Mouse (Mus musculus) limb, embryonic 13.5 days (tissue): ENCODE data around the gene Olfr114. TPM values are rescaled to one million over a fixed set of nuclear protein-coding genes. Genes with fewer than 3 reads are reported as not detected.

ENCODE experiments used
- ATAC-seq: fragments of 200-750 bp; cut with Nextera tagmentation; 2 replicates; pipeline ENCODE4 v1.8.0; 2017; ENCODE audit warnings: low read depth, moderate number of reproducible peaks, moderate TSS enrichment; ENCODE audit not compliant: low FRiP score
- H3K27ac ChIP-seq: fragments of 300-500 bp; sonication (generic); 2 replicates; pipeline ENCODE4 v1.5.1; 2015; ENCODE audit warnings: inconsistent platforms, mild to moderate bottlenecking, moderate library complexity
- H3K27me3 ChIP-seq: fragments of 300-500 bp; sonication (generic); 2 replicates; pipeline ENCODE4 v1.6.1; 2015; ENCODE audit warnings: mild to moderate bottlenecking, inconsistent platforms
- H3K36me3 ChIP-seq: fragments of 300-500 bp; sonication (generic); 2 replicates; pipeline ENCODE4 v1.6.1; 2015; ENCODE audit warnings: inconsistent platforms, mild to moderate bottlenecking, moderate library complexity
- H3K4me1 ChIP-seq: fragments of 300-500 bp; sonication (generic); 2 replicates; pipeline ENCODE4 v1.6.1; 2015; ENCODE audit warnings: inconsistent platforms
- H3K4me2 ChIP-seq: fragments of 300-500 bp; sonication (generic); replicated peaks from 2 replicates; pipeline ENCODE4 v1.6.1; 2015; ENCODE audit warnings: inconsistent platforms, mild to moderate bottlenecking, moderate library complexity
- H3K4me3 ChIP-seq: fragments of 300-500 bp; sonication (generic); 2 replicates; pipeline ENCODE4 v1.5.1; 2015; ENCODE audit warnings: moderate library complexity, mild to moderate bottlenecking, inconsistent platforms
- H3K9ac ChIP-seq: fragments of 300-500 bp; sonication (generic); 2 replicates; pipeline ENCODE4 v1.6.1; 2015; ENCODE audit warnings: mild to moderate bottlenecking, inconsistent platforms
- H3K9me3 ChIP-seq: fragments of 300-500 bp; sonication (generic); 2 replicates; pipeline ENCODE4 v1.6.1; 2016; ENCODE audit warnings: inconsistent platforms
- whole genome bisulfite sequencing: fragments of 180-500 bp; shearing (Covaris S2); methylation state at CpG from one replicate; pipeline ENCODE4 v1.1.7; 2015; 5-methylcytosine and 5-hydroxymethylcytosine counted together
- polyA plus RNA-seq: library from polyadenylated mRNA; unstranded; fragments of >200 nt; fragmentation: Nextera tagmentation; extraction: Ambion mirVana; gene quantifications from 2 replicates; pipeline ENCODE4 v1.2.1, GENCODE M21; 2015

Gene Olfr114
- polyA plus RNA-seq, result not detected in 2 replicates

DNA sequence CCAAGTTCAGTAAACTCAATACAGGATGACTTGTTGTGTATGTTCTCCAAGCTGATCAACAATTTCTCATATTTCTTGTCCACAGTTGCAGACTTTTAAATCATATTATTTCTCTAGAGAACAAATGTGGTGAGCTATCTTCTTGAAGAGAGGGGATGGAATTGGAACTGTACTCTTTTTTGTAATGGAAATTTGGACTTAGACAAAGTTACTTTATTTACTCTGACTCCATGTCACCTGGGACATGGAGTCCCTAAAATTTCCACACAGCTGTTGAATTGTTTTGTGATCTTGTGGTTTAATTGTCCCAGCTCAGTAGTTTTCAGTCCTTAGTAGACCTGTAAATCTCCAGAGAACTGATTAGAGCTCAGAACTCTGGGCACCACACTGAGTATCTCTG is at the start of gene Olfr114:
Gene Olfr114 (minus strand): TSS at position 101 of the 400 bp plus-strand sequence.
- H3K9ac ChIP-seq, result no peak within 1 kb of the TSS
- H3K4me1 ChIP-seq, result no peaks in the 10 kb centered on the region
- no peak for ATAC-seq
- no peaks in the 10 kb centered on the region for H3K36me3 ChIP-seq
- no peak within 1 kb of the TSS for H3K4me3 ChIP-seq
- H3K4me2 ChIP-seq, result no peak within 1 kb of the TSS
- no peaks in the 10 kb centered on the region for H3K9me3 ChIP-seq
- no peaks in the 10 kb centered on the region for H3K27me3 ChIP-seq
- no peak within 1 kb of the TSS for H3K27ac ChIP-seq

DNA sequence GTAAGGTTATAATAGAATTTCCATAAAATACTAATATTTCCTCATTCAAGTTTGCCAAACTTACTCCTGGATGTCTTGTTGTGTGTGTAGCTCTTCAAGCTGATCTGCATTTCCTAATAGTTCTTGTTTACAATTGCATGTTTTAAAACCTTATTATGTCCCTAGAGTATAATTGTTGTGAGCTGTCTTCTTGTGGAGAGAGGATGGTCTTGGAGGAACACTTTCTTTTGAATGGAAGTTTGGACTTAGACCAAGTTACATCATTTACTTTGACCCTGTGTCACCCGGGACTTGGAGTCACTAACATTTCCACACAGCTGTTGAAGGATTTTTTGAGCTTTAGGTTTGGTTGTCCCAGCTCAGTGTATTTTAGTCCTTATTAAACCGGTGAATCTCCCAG is 34.5 kb upstream of the Olfr114 start, which contains the start of the genes Olfr115 and Olfr116:
Gene Olfr115 (minus strand): TSS at position 101 of the 400 bp plus-strand sequence.
Gene Olfr116 (minus strand): TSS at position 191 of the 400 bp plus-strand sequence.
- Histone ChIP-seq H3K9me3 (no peaks in the 10 kb centered on the region), H3K4me2 (no peak within 1 kb of the TSS), H3K9ac (no peak within 1 kb of the TSS), H3K4me1 (no peaks in the 10 kb centered on the region), H3K27ac (no peak within 1 kb of the TSS), H3K4me3 (no peak within 1 kb of the TSS), H3K27me3 (no peaks in the 10 kb centered on the region), H3K36me3 (no peaks in the 10 kb centered on the region)
- 80% methylated on average over 2 of the region's 2 CpGs for WGBS
- no peak for ATAC-seq

DNA sequence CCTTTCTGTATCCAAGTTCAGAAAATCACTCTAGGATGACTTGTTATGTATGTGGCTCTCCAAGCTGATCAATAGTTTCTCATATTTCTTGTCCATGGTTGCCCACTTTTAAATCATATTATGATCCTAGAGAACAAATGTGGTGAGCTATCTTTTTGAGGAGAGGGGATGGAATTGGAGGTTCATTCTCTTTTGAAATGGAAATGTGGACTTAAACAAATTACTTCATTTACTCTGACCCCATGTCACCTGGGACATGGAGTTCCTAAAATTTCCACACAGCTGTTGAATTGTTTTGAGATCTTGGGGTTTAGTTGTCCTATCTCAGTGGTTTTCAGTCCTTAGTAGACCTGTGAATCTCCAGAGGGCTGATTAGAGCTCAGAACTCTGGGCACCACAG is 15.0 kb downstream of the Olfr114 start, which contains the start of gene Olfr113:
Gene Olfr113 (minus strand): TSS at position 101 of the 400 bp plus-strand sequence.
- Histone ChIP-seq H3K4me1 (no peaks in the 10 kb centered on the region), H3K9me3 (no peaks in the 10 kb centered on the region), H3K27me3 (no peaks in the 10 kb centered on the region), H3K4me3 (no peak within 1 kb of the TSS), H3K4me2 (no peak within 1 kb of the TSS), H3K36me3 (no peaks in the 10 kb centered on the region), H3K9ac (no peak within 1 kb of the TSS), H3K27ac (no peak within 1 kb of the TSS)
- ATAC-seq, result no peak

DNA sequence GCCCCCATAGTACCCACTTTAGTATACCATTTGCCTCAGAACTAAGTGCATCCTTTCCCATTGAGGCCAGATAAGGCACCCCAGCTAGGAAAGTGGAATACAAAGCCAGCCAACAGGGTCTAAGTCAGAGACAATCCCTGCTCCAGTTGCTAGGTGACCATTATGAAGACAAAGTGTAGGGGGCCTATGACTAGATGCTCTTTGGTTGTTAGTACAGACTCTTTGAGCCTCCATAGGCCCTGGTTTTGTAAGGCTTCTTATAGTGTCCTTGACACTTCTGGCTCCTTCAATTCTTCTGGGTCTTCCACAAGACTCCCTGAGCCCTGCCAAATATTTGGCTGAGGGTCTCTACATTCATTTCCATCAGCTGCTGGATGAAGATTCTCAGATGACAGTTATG is 23.2 kb downstream of the Olfr114 start, which contains the start of gene Olfr112:
Gene Olfr112 (minus strand): TSS at position 101 of the 400 bp plus-strand sequence.
- Histone ChIP-seq H3K36me3 (no peaks in the 10 kb centered on the region), H3K27me3 (no peaks in the 10 kb centered on the region), H3K4me3 (no peak within 1 kb of the TSS), H3K9me3 (no peaks in the 10 kb centered on the region), H3K9ac (no peak within 1 kb of the TSS), H3K4me2 (no peak within 1 kb of the TSS), H3K4me1 (no peaks in the 10 kb centered on the region), H3K27ac (no peak within 1 kb of the TSS)
- no peak for ATAC-seq

DNA sequence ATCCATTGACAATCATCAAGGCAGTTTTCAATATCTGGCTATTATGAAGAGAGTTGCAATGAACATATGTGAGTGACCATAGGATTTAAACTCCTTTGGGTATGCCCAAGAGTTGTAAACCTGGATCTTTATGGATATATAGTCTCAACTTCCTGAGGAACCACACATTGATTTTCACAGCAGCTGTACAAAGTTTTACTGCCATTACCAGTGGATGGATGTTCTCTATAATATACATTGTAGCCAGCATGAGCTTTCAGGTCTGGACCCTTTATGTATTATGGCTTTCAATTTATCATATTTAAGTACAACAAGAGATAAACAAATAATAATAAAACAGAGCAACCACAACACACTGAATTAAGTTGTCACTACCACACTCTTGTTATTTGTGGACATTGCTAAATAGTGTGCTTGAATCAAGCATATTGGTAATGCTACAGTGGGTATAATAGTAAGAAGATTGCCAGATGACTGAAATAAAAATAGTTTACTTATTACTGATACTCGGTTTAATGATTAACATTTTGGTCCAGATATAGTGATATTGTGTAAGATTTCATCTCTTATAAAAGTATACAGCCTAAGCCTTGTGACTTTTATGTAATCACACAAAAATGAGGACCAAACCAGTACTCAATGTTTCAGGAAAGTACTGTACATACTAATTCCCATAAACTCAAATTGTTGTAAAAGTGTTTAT is 33.5 kb downstream of the Olfr114 start:
- Histone ChIP-seq H3K36me3 (no peaks in the 10 kb centered on the region), H3K4me2 (no peak overlapping the region), H3K9me3 (no peaks in the 10 kb centered on the region), H3K4me3 (no peak overlapping the region), H3K4me1 (no peaks in the 10 kb centered on the region), H3K9ac (no peak overlapping the region), H3K27me3 (no peaks in the 10 kb centered on the region), H3K27ac (no peak overlapping the region)
- 52% methylated on average over 1 of the region's 1 CpGs for WGBS
- no peak for ATAC-seq

DNA sequence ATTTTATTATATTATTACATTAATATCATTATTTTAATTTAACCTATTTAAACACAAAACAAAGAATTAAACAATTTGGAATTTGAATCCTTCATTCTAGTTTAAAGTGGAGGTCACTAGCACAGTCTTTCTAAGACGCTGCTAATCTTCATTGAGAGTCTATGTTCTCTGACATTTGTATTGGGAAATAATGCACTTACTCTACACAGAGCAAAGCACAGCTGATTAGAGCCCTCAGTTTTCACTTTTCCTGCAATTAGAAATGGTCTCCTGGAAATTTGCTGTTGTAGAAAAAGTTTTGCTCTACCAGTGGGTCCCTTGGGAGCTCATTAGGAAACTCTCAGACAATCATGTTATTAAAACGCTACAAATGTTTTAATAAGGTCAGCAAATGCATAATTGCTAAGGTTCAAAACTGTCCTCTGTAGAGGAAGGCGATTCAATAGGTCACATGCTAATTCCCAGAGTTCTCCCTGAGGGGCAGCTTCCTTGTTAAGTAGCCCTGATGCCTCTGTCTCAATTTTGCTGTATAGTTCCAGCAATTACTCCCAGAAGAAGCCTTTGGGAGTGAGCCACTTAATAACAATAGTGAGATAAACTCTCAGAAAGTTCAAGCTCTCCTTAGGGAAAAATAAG is 48.6 kb downstream of the Olfr114 start:
- no peaks in the 10 kb centered on the region for H3K4me1 ChIP-seq
- H3K4me2 ChIP-seq, result no peak overlapping the region
- no peaks in the 10 kb centered on the region for H3K9me3 ChIP-seq
- H3K4me3 ChIP-seq, result no peak overlapping the region
- no peaks in the 10 kb centered on the region for H3K27me3 ChIP-seq
- H3K27ac ChIP-seq, result no peak overlapping the region
- 50% methylated on average over 3 of the region's 3 CpGs for WGBS
- H3K9ac ChIP-seq, result no peak overlapping the region
- ATAC-seq, result no peak
- H3K36me3 ChIP-seq, result no peaks in the 10 kb centered on the region

DNA sequence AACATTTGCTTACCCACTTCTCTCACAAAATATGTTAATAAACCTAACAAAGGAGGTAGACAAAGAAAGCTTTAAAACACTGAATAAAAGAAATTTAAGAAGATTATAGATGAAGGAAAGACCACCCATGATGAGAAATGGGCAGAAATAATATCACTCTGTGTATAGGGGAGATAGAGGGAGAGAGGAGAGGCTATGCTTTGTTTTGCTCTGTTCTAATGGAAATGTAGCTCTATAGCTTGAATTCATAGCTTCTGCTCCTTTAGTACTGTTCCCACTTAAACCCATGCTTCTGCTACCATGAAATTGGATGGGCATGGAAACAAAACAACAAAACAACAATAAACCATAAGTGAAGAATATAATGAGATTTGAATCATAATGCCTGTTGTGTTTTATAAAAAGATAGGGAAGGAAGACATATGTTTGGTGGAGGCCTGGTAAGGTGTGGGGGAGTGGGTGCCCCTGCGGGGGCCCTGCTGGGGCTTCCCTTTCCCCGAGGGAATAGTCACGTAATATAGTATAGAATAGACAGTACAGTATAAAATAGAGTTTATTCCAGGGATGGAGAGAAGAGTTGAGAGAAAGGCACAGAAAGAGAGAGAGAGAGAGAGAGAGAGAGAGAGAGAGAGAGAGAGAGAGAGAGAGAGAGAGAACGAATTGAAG is 51.0 kb downstream of the Olfr114 start:
- H3K27ac ChIP-seq, result no peak overlapping the region
- H3K4me2 ChIP-seq, result no peak overlapping the region
- H3K4me3 ChIP-seq, result no peak overlapping the region
- H3K4me1 ChIP-seq, result no peaks in the 10 kb centered on the region
- no peak overlapping the region for H3K9ac ChIP-seq
- ATAC-seq, result no peak
- no peaks in the 10 kb centered on the region for H3K9me3 ChIP-seq
- 92% methylated on average over 4 of the region's 4 CpGs for WGBS
- H3K27me3 ChIP-seq, result no peaks in the 10 kb centered on the region
- H3K36me3 ChIP-seq, result no peaks in the 10 kb centered on the region

Other genes starting within 250 kb of the Olfr114 start
- gene Olfr104-ps, start 233.2 kb downstream of the Olfr114 start, polyA plus RNA-seq, result not detected in 2 replicates
- not detected in 2 replicates for gene Olfr105-ps, start 213.7 kb downstream of the Olfr114 start, polyA plus RNA-seq
- not detected in 2 replicates for gene Olfr106-ps, start 202.3 kb downstream of the Olfr114 start, polyA plus RNA-seq
- 0.04 TPM in 1 of 2 replicates, not detected in the other for gene Olfr107, start 193.5 kb downstream of the Olfr114 start, polyA plus RNA-seq
- not detected in 2 replicates for gene Olfr108, start 147.3 kb downstream of the Olfr114 start, polyA plus RNA-seq
- gene Olfr109, start 133.8 kb downstream of the Olfr114 start, polyA plus RNA-seq, result not detected in 2 replicates
- not detected in 2 replicates for gene H2-M2, start 109.2 kb downstream of the Olfr114 start, polyA plus RNA-seq
- gene Olfr110, start 100.3 kb downstream of the Olfr114 start, polyA plus RNA-seq, result not detected in 2 replicates
- gene Olfr111, start 84.7 kb downstream of the Olfr114 start, polyA plus RNA-seq, result not detected in 2 replicates
- not detected in 2 replicates for gene Olfr112, start 23.3 kb downstream of the Olfr114 start, polyA plus RNA-seq
- not detected in 2 replicates for gene Olfr113, start 15.1 kb downstream of the Olfr114 start, polyA plus RNA-seq
- gene Olfr115, start 34.4 kb upstream of the Olfr114 start, polyA plus RNA-seq, result not detected in 2 replicates
- not detected in 2 replicates for gene Olfr116, start 34.5 kb upstream of the Olfr114 start, polyA plus RNA-seq
- gene Olfr117, start 71.0 kb upstream of the Olfr114 start, polyA plus RNA-seq, result not detected in 2 replicates
- gene Olfr118, start 74.2 kb upstream of the Olfr114 start, polyA plus RNA-seq, result not detected in 2 replicates
- gene Olfr119, start 103.8 kb upstream of the Olfr114 start, polyA plus RNA-seq, result not detected in 2 replicates
- not detected in 2 replicates for gene Olfr120, start 129.1 kb upstream of the Olfr114 start, polyA plus RNA-seq
- not detected in 2 replicates for gene Olfr121, start 156.1 kb upstream of the Olfr114 start, polyA plus RNA-seq
- gene Olfr122, start 175.9 kb upstream of the Olfr114 start, polyA plus RNA-seq, result not detected in 2 replicates
- not detected in 2 replicates for gene Olfr123, start 200.8 kb upstream of the Olfr114 start, polyA plus RNA-seq
- gene Olfr124, start 207.1 kb upstream of the Olfr114 start, polyA plus RNA-seq, result not detected in 2 replicates
- gene Olfr125, start 240.2 kb upstream of the Olfr114 start, polyA plus RNA-seq, result not detected in 2 replicates